Mouse (Mus musculus) c-Kit-positive CD71-positive TER-119-positive erythroid progenitor cells, embryonic 14.5 days (primary cell): ENCODE data around the gene Rhobtb3.
"Not testable (repeated sequence)": the region's sequence is repeated elsewhere in the genome, so short reads cannot be mapped to it uniquely, and the experiment has no call there.

Experiments
- DNase-seq: peaks from one replicate; pipeline ENCODE4 v3.0.0-alpha.2; 2013; ENCODE audit warnings: low spot score

Rhobtb3 gene

GRCm38 (mm10) chr13:75929071-75929470 lies 14.7 kb downstream of the Rhobtb3 start:
- not testable (repeated sequence) for DNase-seq

- DNase-seq, result no peak
These were observed 15.8 kb downstream of the Rhobtb3 start for GRCm38 (mm10) chr13:75927951-75928350.

- DNase-seq, result no peak
These were observed 29.6 kb downstream of the Rhobtb3 start for GRCm38 (mm10) chr13:75914151-75914550.

- no peak for DNase-seq
These were observed 35.5 kb downstream of the Rhobtb3 start for GRCm38 (mm10) chr13:75908187-75908586.

- no peak for DNase-seq
These were observed 36.6 kb downstream of the Rhobtb3 start for GRCm38 (mm10) chr13:75907133-75907532.

- no peak for DNase-seq
These were observed 39.1 kb downstream of the Rhobtb3 start for GRCm38 (mm10) chr13:75904660-75905059.

- DNase-seq, result not testable (repeated sequence)
These were observed 42.8 kb downstream of the Rhobtb3 start for GRCm38 (mm10) chr13:75900928-75901327.

GRCm38 (mm10) chr13:75892876-75893275 lies 50.8 kb downstream of the Rhobtb3 start:
- no peak for DNase-seq

- DNase-seq, result no peak
These were observed 51.4 kb downstream of the Rhobtb3 start for GRCm38 (mm10) chr13:75892291-75892690.

GRCm38 (mm10) chr13:75891868-75892267 lies 51.9 kb downstream of the Rhobtb3 start:
- no peak for DNase-seq

- DNase-seq, result no peak
These were observed 59.9 kb downstream of the Rhobtb3 start for GRCm38 (mm10) chr13:75883792-75884191.

- no peak for DNase-seq
These were observed 63.2 kb downstream of the Rhobtb3 start for GRCm38 (mm10) chr13:75880501-75880900.

- no peak for DNase-seq
These were observed 64.0 kb downstream of the Rhobtb3 start for GRCm38 (mm10) chr13:75879756-75880155.

GRCm38 (mm10) chr13:75877907-75878306 lies 65.8 kb downstream of the Rhobtb3 start:
- DNase-seq, result peak; percentile 74

GRCm38 (mm10) chr13:75876592-75876991 lies 67.1 kb downstream of the Rhobtb3 start:
- no peak for DNase-seq

- DNase-seq, result not testable (repeated sequence)
These were observed 67.5 kb downstream of the Rhobtb3 start for GRCm38 (mm10) chr13:75876188-75876587.

GRCm38 (mm10) chr13:75874608-75875376 lies 68.9 kb downstream of the Rhobtb3 start:
- DNase-seq, result no peak

GRCm38 (mm10) chr13:75867876-75868275 lies 75.8 kb downstream of the Rhobtb3 start:
- DNase-seq, result no peak

- DNase-seq, result peak; percentile 88
These were observed 78.1 kb downstream of the Rhobtb3 start for GRCm38 (mm10) chr13:75865486-75866184.

GRCm38 (mm10) chr13:75859264-75859844 lies 84.4 kb downstream of the Rhobtb3 start:
- DNase-seq, result no peak

- DNase-seq, result no peak
These were observed 90.6 kb downstream of the Rhobtb3 start for GRCm38 (mm10) chr13:75853118-75853517.

GRCm38 (mm10) chr13:75852027-75852426 lies 91.7 kb downstream of the Rhobtb3 start:
- DNase-seq, result no peak

- DNase-seq, result no peak
These were observed 96.7 kb downstream of the Rhobtb3 start for GRCm38 (mm10) chr13:75847027-75847426.
